Mouse (Mus musculus) T-helper 17 cell (primary cell): ENCODE data around the gene Pde1c.

Source experiments
- in situ Hi-C, 2 experiments: fragments of 300-600 bp; cut with MboI, MseI; formaldehyde crosslinking; loops; 1 replicate in 1 of 2; 2 replicates in 1 of 2; pipeline ENCODE4 v1.15.1; 2025; ENCODE audit warnings: high pct_unique_total_duplicates in 2 of 2

The Pde1c gene

DNA sequence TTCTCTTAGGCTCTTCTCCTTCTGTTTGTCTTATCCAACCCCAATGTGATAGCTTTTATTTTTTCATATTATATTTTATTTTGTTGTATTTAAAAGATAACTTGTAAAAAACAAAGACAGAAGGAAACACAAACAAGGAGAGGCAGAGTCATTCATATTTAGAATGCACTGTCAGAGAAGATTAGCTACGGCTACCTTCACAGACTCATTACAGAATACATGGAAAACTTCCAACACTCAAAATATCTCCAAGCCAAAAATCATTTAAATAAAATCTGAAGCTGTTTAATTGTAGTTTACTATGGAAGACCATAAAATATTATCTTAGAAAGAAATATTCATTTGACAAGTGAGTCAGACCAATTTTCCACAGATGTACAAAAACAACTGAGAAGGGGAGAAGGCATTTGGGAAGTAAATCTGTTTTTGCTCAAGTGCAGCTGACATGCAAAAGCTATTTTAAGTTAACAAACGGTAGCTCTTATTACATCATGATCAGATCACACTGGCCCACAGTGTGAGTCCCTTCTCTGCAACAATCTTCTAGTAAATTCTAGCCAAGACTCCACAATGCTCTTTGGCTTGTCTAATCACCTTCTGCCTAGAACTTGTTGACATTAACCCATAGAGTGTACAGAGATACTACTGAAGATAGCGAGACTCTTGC lies 438.3 kb downstream of the Pde1c start:
- in situ Hi-C loops = no loop called here

DNA sequence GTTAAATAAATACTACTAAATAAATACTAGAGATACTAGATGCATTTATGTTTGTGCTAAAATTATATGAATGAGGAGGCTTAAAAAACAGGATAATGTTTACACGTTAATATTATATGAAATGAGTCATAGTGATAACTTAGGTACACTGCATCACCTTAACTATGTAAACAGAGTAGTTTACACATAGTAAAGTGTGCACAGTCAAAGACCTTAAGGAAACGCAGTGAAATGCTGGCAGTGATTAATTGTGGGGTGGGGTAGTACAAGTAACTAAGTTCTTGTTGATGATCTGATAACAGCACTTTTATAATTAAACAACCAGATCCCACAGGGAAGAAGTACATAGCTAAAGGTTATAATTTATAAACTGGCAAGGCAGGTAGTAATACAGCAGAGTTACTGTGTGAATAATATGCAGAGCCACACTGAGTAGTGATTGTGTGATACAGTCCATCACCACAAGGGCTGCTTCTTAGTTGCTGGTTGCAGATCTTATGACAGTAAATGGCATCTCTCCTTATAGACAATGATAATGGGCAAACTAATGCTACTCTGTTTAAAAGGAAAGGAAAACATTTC lies 469.3 kb downstream of the Pde1c start:
- in situ Hi-C loops = no loop called here

DNA sequence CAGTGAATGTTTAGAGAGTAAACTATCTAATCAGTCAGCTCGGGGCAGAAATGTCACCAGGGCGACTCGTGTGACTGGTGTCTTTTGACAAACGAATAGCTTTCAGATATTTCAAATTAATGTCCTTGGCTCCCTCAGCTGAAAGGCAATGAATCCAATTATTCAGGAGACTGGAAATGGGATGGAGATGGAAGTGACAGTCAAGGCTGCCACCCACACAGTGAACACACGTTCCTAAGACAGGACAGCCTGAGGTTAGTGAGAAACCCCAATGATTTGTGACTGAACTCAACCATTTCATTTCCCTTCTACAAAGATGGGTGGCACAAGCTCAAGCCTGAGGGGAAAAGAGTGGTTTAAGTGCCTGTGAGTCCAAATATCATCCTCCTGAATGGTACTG lies 470.5 kb downstream of the Pde1c start:
- in situ Hi-C loops = no loop called here

DNA sequence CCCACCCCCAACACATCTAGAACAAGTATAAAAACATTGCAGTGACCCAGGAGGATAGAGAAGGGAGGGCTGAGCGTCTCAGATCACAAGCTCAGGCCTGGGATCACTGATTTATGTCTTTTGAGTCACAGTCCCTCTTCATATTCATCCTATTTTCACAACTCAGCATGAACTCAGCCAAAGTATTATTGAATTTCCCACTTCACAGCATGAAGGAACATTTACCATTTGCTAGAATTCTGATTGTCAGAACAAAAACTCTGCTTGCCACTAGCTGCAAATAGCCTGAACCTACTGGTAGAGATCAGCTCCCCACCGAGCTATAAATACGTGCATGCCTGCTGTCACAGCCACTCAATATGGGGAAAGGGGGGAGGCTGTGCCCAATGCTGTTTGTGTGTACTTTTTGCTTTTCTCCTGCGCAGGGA lies 492.5 kb downstream of the Pde1c start:
- in situ Hi-C loops = no loop called here

DNA sequence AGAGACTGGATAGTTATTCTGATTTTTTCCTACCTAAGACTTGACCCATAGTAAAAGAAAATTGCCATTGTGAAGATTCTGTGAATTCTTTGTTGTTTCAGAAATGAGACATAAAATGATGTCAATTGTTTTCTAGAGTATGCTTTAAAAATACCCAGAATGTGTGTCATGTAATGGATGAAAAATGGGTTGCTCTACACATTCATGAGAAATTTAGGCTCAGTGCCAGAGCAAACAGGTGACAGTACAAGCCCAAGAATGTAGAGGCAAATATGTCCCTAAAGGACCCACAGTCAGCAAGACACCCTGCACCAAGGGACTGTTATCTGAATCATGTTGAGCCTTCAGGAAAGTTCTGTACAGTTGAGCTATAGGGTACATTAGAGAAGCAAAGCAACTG lies 500.4 kb downstream of the Pde1c start:
- in situ Hi-C loops = loop anchor here (5.0 to 10.0 kb wide), 3 partner anchors 536 to 629 kb away; no protein-coding TSS in a partner anchor

DNA sequence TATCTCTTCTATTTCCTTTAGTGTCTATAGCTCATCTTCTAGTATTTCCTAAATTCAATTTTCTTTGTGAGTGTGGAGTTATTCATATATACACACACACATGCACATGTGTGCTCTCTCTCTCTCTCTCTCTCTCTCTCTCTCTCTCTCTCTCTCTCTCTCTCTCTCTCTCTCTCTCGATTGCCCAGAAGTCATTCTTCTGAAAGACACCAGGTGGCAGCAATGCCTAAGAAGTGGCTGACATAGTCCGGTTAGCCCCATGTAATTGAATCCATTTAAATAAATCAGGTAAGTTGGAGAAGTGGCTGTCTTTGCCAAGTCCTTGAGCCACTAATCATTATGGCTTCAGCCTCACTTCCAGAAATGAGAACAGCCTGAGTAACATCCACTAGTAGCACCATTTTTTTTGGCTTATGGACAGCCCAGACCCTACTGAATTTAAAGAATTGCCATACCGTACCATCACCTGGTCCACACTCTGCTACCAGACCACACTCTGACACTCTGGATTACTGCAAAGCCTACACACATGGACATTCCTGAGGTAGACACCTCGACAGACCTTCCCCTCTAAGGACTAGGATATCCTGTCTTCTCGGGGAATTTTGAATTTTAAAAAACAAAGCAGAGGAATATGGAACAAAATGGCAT lies 502.1 kb downstream of the Pde1c start:
- in situ Hi-C loops = loop anchor here (5.0 to 10.0 kb wide), 3 partner anchors 538 to 631 kb away; no protein-coding TSS in a partner anchor

DNA sequence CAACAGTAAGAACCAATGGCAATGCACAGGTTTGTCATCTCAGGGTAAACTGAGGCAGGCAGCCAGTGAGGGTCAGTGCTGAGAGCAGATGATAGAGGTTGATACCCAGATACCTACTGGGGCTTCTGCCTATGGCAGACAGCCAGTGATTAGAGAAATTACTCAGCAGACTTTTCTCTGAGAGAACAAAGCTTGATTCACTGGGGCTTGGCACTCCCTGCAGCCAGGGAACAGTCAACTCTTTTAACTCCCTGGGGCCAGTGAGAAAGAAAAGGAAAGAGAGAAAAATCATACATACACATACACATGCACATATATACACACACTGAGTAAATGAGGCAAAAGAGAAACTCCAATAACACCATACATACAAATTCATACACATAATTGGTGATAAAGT lies 505.2 kb downstream of the Pde1c start:
- in situ Hi-C loops = loop anchor here in 1 of 2 experiments (10.0 kb wide), 1 partner anchor 541 kb away; no protein-coding TSS in a partner anchor

DNA sequence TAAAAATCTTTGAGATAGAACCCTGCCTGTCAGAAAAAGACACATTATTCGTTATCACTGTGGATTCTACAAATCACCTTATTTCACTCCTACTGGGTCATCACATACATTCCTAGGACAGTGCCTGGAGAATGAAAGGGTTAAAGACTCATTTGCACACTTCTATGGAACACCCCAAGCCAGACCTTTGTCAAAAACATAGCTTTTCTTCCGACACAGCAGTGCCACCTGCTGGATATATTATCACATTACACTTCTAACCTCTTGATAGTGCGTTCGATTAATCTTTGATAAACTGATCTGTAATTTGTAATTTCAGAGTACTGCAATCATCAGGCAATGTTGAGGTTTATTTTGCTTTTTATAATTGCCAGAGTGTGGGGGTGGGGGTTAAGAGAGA lies 519.8 kb downstream of the Pde1c start:
- in situ Hi-C loops = no loop called here

DNA sequence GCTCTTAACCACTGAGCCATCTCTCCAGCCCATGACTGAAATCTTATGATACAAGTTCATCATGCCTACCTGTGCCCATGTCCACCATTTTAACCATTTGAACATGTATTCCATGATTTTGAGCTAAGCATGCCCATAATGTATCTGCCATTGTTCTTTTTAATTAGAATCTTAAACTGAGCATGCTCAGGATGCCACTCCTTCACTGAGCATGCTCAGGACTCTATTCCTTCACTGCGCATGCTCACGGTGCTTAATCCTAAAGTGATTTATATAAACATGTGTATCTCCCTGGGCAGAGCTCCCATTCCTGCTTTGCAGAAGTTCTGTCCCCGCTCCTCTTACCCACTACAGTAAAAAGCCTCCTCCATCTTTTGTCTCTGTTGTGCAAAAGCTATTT lies 520.3 kb downstream of the Pde1c start:
- in situ Hi-C loops = no loop called here

DNA sequence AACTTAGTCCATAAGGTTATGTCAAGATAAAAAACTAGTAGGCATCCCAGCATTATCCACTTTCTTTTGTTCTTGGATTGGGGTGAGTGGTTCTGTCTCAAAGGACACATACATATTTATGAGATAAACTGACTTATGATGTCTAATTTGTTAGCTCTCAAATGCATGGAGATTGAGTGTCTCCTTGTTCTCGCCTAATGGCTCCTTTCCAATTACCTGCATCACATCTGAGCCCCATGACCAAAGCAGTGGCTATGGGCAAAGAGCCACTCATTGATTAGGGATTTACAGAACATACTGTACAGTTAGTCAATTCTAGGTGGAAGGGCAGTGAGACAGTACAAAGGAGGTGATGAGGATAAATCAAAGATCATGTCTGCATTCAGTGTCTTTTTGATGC lies 524.2 kb downstream of the Pde1c start:
- in situ Hi-C loops = no loop called here

DNA sequence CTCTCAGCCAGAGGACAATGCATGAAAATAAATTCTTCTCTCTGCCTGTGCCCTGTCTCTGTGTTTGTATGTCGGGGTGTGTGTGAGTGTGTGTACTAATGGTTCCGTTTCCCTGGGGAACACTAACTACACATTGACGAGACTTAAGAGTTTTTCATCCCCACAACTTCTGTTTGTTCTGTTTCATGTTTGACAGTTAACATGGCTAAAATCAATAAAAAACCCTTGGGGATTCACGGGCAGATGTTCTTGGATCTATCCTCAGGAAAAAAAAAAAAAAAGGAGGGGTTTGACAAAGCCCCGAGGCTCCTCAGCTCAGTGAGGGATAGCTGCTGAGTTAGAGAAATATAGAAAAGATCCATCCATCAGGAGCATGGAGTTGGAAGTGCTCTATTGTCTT lies 524.6 kb downstream of the Pde1c start:
- in situ Hi-C loops = no loop called here

DNA sequence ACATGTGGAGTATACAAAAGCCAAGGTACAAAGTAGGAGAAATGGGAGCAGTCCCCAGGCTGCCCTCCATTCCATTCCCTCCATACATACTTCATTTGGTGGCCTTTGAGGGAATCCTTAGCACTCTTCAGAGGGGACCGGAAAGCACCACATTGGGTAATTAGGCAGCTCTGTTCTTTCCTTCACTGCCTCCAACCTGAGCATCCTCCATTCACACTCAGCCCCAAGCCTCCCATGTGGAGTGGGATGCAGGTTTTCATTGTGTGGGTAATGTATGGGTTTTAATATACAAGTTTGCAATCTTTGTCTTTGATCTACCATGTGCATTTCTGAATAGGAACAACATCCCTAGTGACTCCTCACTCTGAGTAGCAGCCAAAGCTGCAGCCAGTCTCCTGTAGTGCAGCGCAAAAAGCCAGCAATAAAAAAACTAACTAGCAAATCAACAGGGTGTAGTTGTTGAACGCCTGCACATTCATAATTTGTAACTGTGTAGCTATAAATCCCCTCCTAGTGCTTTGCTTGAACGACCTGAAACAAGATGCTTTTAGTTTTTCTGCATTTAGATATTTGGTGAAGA lies 529.3 kb downstream of the Pde1c start:
- in situ Hi-C loops = no loop called here

DNA sequence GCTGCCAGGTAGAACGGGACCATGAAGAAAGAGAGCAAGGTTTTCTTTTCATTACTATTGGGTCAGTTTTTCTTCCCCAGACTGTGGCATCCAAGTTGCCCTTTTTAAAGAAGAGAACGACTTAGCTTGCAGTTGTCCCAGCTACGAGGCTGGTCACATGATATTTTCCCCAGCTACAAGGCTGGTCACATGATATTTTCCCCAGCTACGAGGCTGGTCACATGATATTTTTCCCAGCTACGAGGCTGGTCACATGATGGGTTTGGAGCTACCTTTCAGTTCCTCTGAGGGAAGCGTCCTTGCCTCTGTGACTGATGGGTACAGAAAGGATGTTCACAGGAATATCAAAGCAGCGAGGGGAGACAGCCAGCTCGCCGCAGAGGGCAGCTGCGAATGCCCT lies 533.8 kb downstream of the Pde1c start:
- in situ Hi-C loops = no loop called here

DNA sequence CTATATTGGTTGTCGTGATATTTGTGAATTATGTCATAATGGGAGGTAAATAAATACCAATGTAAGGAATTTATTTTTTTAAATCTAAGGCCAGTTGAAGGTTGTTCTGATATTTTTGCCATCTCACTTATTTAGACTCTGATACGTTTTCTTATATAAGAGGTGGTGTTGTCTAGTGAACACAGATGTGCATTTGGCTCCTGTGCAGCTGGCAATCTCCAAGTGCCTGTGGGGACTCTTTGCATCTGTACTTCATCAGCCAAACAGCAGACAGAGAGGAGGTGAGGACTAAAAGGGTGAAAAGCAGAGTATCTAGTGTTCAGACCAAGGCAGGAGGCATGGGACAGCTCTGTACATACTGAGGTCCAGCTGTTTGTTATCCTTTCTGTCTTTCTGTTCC lies 536.7 kb downstream of the Pde1c start:
- in situ Hi-C loops = no loop called here

DNA sequence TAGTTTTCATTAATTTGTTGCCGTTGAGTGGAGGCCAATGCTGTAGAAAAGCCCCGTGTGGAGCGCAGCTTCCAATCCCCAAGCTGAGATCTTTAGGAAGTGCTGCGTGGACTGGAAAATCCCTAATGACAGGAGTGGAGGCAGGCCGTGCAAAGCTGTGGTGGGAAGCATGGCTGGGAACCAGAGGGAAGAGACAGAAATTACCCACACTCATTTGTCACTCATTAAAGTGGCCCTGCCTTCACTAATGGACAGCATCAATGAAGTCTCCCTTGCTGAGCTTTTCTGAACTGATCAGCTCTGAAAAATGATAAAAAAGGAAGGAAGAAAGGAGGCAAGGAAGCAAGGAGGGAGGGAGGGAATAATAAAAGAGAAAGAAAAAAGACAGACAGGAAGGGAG lies 538.9 kb downstream of the Pde1c start:
- in situ Hi-C loops = no loop called here

DNA sequence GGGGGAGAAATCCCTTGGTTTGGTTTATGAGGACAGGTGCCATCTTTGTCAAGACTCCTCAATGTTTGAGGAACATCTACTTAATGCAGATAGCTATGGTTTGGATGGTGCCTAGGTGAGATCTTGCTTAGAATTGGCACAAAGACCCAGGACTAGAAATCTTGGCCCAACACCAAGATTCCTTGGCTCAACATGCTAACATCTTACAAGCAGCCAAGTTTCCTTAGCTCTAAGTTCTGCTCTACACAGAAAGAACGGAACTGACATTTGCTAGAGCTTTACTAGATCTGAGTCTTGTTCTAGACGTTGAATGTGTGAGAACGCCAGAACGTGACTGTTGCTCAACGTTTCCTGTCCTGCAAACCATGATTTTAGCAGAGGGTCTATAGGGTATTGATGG lies 540.9 kb downstream of the Pde1c start:
- in situ Hi-C loops = no loop called here

DNA sequence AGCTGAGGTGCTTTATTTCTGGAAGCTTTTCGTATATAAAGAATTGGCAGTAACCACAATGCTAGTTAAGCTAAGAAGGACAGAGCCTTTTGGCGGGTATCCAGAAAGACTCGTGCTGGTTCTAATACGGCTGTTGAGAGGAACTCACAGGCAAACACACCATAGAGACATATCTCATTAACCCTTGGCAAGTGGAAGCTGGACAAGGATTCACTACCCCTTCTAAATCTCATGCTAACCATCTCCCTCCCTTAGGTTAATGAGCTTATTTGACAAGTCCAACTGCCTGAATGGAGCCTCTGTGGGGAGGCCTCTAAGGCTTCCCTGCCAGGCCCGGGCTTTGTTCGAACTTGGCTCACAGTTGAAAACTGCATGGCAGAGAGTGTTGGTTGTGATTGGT lies 541.6 kb downstream of the Pde1c start:
- in situ Hi-C loops = no loop called here

DNA sequence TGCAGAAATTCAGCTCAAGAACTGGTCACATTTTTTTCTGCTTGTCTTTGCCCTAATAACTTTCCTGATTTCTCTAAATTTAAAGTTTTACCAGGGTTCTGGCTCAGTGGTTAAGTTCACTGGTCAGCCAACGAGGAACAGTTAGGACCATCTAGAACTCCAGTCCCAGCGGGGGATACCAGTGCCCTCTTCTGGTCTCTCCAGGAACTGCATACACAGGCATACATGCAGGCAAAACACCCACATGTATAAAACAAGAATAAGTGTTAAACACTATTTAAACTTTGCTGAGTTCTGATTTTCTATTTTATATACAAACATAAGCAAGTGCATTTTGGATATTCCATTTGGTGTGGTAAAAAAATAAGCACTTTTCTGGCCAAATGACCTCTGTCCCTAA lies 543.4 kb downstream of the Pde1c start:
- in situ Hi-C loops = no loop called here
